9 mouse cellular contexts compared by ENCODE assay signal in the genomic region with DNA sequence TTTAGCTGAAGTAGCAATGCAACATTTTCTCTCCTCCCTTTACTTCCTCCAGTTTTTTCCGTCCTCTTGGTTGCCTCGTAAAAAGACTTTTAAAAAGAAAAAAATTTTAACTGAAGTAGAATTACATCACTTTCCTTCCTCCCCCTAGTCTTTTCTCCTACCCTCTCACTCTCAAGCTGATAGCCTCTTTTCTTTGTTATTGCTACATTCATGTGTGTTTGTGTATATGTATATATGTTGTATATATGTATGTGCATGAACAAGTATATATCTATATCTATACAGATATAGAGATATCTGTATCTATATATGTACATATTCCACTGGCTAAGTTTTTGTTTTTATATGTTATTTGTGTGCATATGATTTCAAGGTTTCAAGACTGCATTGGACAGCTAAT. TPM values are rescaled to one million over a fixed set of nuclear protein-coding genes. Genes with fewer than 3 reads are reported as not detected.
DNase-seq lines count a peak whose midpoint lies in the region; ATAC-seq and TF ChIP-seq lines count a peak whose summit lies in the region.
"Had no signal": no experiment of that assay in that cellular context is flagged by ENCODE, and none has a peak within 500 bp of the region (broad histone marks: within the 10 kb centered on the region; RNA-seq: fewer than 3 reads in every experiment).

No protein-coding gene starts in this region.

- peaks cover 8% of the 10 kb centered on the region; the same call in 1 of the 2 replicates for H3K4me1 ChIP-seq in heart, embryonic 11.5 days (ENCODE audit: control insufficient read depth, insufficient read depth, low read length)
- H3K4me1 ChIP-seq in ES-Bruce4 (ENCODE audit: control insufficient read depth, insufficient read depth, low read length): no peaks in the 10 kb centered on the region

- peak overlapping the region; percentile 86 for H3K4me3 ChIP-seq in heart, embryonic 11.5 days (ENCODE audit: low read depth, low read length)
- H3K4me3 ChIP-seq in ES-Bruce4 (ENCODE audit: low read depth, low read length): no peak overlapping the region
- H3K4me3 ChIP-seq in macrophage (ENCODE audit: inconsistent target): peak overlapping the region; percentile 62

- 0% methylated on average over 2 of the region's 2 CpGs for WGBS in heart, embryonic 11.5 days (ENCODE audit: insufficient replicate concordance)
- WGBS in macrophage (ENCODE audit: missing documents): 3% methylated on average over 2 of the region's 2 CpGs

- no peak for ATAC-seq in heart, embryonic 11.5 days (replicated peaks; ENCODE audit: insufficient number of reproducible peaks, low FRiP score, low TSS enrichment)
- 0 out of 2 replicates have a peak, but pooled peaks have one; percentile 14 for ATAC-seq in granulocyte monocyte progenitor cell, adult 5-6 weeks (replicated peaks; ENCODE audit: poor library complexity, severe bottlenecking)

- H3K79me2 ChIP-seq in macrophage (ENCODE audit: inconsistent target): peaks cover 38% of the 10 kb centered on the region

- H3K9ac ChIP-seq in heart, embryonic 11.5 days (ENCODE audit: low read depth, low read length): peak overlapping the region; percentile 95
- peak overlapping the region; percentile 88 for H3K9ac ChIP-seq in ES-Bruce4 (ENCODE audit: low read depth, poor library complexity, severe bottlenecking)

- no peak for TF ChIP-seq POLR2A in ES-Bruce4 (IDR thresholded peaks at IDR 0.05; ENCODE audit: insufficient read depth, low read length)

- peak overlapping the region; percentile 71 for H3K4me2 ChIP-seq in heart, embryonic 11.5 days

- no peak for TF ChIP-seq EP300 in ES-Bruce4 (IDR thresholded peaks at IDR 0.05; ENCODE audit: insufficient read depth, low read depth, low read length)

- H3K9me3 ChIP-seq in heart, embryonic 11.5 days (replicated peaks; ENCODE audit: control insufficient read depth, low read length): no peaks in the 10 kb centered on the region
- H3K9me3 ChIP-seq in ES-Bruce4 (replicated peaks; ENCODE audit: control insufficient read depth, insufficient read depth, low read length, poor library complexity, severe bottlenecking): no peaks in the 10 kb centered on the region

- H3K36me3 ChIP-seq in heart, embryonic 11.5 days (ENCODE audit: control insufficient read depth, insufficient read depth, low read length): no peaks in the 10 kb centered on the region
- H3K36me3 ChIP-seq in ES-Bruce4 (ENCODE audit: control insufficient read depth, insufficient read depth, low read length, poor library complexity, severe bottlenecking) (peaks cover 5% of the 10 kb centered on the region; the same call in 1 of the 2 replicates), macrophage (ENCODE audit: inconsistent target) (0 out of 2 replicates have a peak, but pooled peaks cover 11% of the 10 kb centered on the region)

- DNase-seq in heart, postnatal 14 days: no peak
- no peak for DNase-seq in layer of hippocampus, adult 9-10 months (ENCODE audit: low spot score)
- no peak for DNase-seq in urinary bladder, adult 2 months (ENCODE audit: low spot score)
- DNase-seq in retina, postnatal 1 day: no peak

- TF ChIP-seq CTCF in ES-Bruce4 (IDR thresholded peaks at IDR 0.05; ENCODE audit: low read depth, low read length): no peak

- H3K27ac ChIP-seq in heart, embryonic 11.5 days (ENCODE audit: low read depth, low read length): peak overlapping the region; percentile 89; the same call in 1 of the 2 replicates
- H3K27ac ChIP-seq in ES-Bruce4 (ENCODE audit: insufficient read depth, low read length) (no peak overlapping the region), macrophage (peak overlapping the region; percentile 31)

- no peaks in the 10 kb centered on the region for H3K27me3 ChIP-seq in heart, embryonic 11.5 days (ENCODE audit: control insufficient read depth, insufficient read depth, low read length)
- no peaks in the 10 kb centered on the region for H3K27me3 ChIP-seq in ES-Bruce4 (ENCODE audit: control insufficient read depth, insufficient read depth, low read length, poor library complexity, severe bottlenecking)

- intact Hi-C loops in heart, postnatal 14 days (cut with DNase I): loop anchor here (2.0 to 10.0 kb wide), 5 partner anchors 40 to 622 kb away; a partner anchor contains a TSS

RNA-seq across cellular contexts. Expression of a gene that starts 0.3 kb away (rescaled TPM):
- 69.5 and 71.3 TPM in 2 replicates for polyA plus RNA-seq in heart, embryonic 11.5 days (2014; fragmentation: Nextera tagmentation; extraction: Ambion mirVana)
- total RNA-seq in heart, postnatal 14 days (2021): 10 to 100 TPM; 34.3 to 38.2 TPM
- 38.5 and 40.1 TPM in 2 replicates for polyA plus RNA-seq in ES-Bruce4 (2011; ENCODE audit: insufficient read depth, insufficient read length, low read depth, missing spikeins)
- 41.4 and 46.5 TPM in 2 replicates for total RNA-seq in granulocyte monocyte progenitor cell, adult 5-6 weeks (2014; fragmentation: Nextera tagmentation)
- 29.1 and 33.0 TPM in 2 replicates for total RNA-seq in granulocyte monocyte progenitor cell, adult 5-6 weeks (2017)
- 100 to 1,000 TPM in 22 of 26 experiments, 10 to 100 TPM in 4; 65.5 to 224 (median 143) TPM for total RNA-seq in macrophage (2018; cell fraction: chromatin; rRNA removed)
- 10 to 100 TPM in 20 of 26 experiments, 1 to 10 TPM in 6; 4.8 to 29.1 (median 17.3) TPM for total RNA-seq in macrophage (2018; cell fraction: cytosol; rRNA removed)
- 100 to 1,000 TPM in 9 of 26 experiments, 10 to 100 TPM in 17; 50.8 to 186 (median 88.5) TPM for total RNA-seq in macrophage (2018; cell fraction: nucleus; rRNA removed)
- 19.2 to 36.6 TPM (median 20.7 TPM) in 3 replicates for polyA plus RNA-seq in macrophage (2018)
- 56.6 and 76.3 TPM in 2 replicates for polyA plus RNA-seq in urinary bladder, adult 2 months (2012; rRNA removed)

RNA-seq across cellular contexts. Expression of a gene that starts 38.0 kb away (rescaled TPM):
- polyA plus RNA-seq in heart, embryonic 11.5 days (2014; fragmentation: Nextera tagmentation; extraction: Ambion mirVana): 2.3 and 3.6 TPM in 2 replicates
- total RNA-seq in heart, postnatal 14 days (2021): under 1 TPM; 0.32 to 0.60 TPM
- 3.4 and 3.6 TPM in 2 replicates for polyA plus RNA-seq in ES-Bruce4 (2011; ENCODE audit: insufficient read depth, insufficient read length, low read depth, missing spikeins)
- total RNA-seq in granulocyte monocyte progenitor cell, adult 5-6 weeks (2014; fragmentation: Nextera tagmentation): 0.71 and 3.2 TPM in 2 replicates
- total RNA-seq in granulocyte monocyte progenitor cell, adult 5-6 weeks (2017): 0.93 and 2.0 TPM in 2 replicates
- total RNA-seq in macrophage (2018; cell fraction: chromatin; rRNA removed): under 1 TPM in 12 of 26 experiments, not detected in 14; 0.23 to 0.61 (median 0.36) TPM
- under 1 TPM in 16 of 26 experiments, not detected in 10; 0.03 to 0.10 (median 0.06) TPM for total RNA-seq in macrophage (2018; cell fraction: cytosol; rRNA removed)
- under 1 TPM in 7 of 26 experiments, not detected in 19; 0.17 to 0.54 (median 0.26) TPM for total RNA-seq in macrophage (2018; cell fraction: nucleus; rRNA removed)
- not detected in 3 replicates for polyA plus RNA-seq in macrophage (2018)
- polyA plus RNA-seq in urinary bladder, adult 2 months (2012; rRNA removed): 2.2 and 2.5 TPM in 2 replicates

RNA-seq across cellular contexts. Expression of a gene that starts 40.2 kb away (rescaled TPM):
- polyA plus RNA-seq in heart, embryonic 11.5 days (2014; fragmentation: Nextera tagmentation; extraction: Ambion mirVana): 9.3 and 9.9 TPM in 2 replicates
- total RNA-seq in heart, postnatal 14 days (2021): 1 to 10 TPM; 4.6 to 4.9 TPM
- polyA plus RNA-seq in ES-Bruce4 (2011; ENCODE audit: insufficient read depth, insufficient read length, low read depth, missing spikeins) (15.6 and 17.9 TPM in 2 replicates), macrophage (2018) (3.2 to 5.9 TPM (median 4.1 TPM) in 3 replicates)
- total RNA-seq in granulocyte monocyte progenitor cell, adult 5-6 weeks (2014; fragmentation: Nextera tagmentation): 8.4 and 8.6 TPM in 2 replicates
- 11.1 and 20.0 TPM in 2 replicates for total RNA-seq in granulocyte monocyte progenitor cell, adult 5-6 weeks (2017)
- 10 to 100 TPM in 2 of 26 experiments, 1 to 10 TPM in 23, under 1 TPM in 1; 0.87 to 16.1 (median 5.3) TPM for total RNA-seq in macrophage (2018; cell fraction: chromatin; rRNA removed)
- 1 to 10 TPM in 24 of 26 experiments, under 1 TPM in 2; 0.75 to 4.8 (median 2.8) TPM for total RNA-seq in macrophage (2018; cell fraction: cytosol; rRNA removed)
- 10 to 100 TPM in 1 of 26 experiments, 1 to 10 TPM in 25; 1.4 to 11.8 (median 3.9) TPM for total RNA-seq in macrophage (2018; cell fraction: nucleus; rRNA removed)
- 7.9 and 8.0 TPM in 2 replicates for polyA plus RNA-seq in urinary bladder, adult 2 months (2012; rRNA removed)

RNA-seq across cellular contexts. Expression of a gene that starts 50.7 kb away (rescaled TPM):
- 20.3 and 26.7 TPM in 2 replicates for polyA plus RNA-seq in heart, embryonic 11.5 days (2014; fragmentation: Nextera tagmentation; extraction: Ambion mirVana)
- 10 to 100 TPM; 21.7 to 24.1 TPM for total RNA-seq in heart, postnatal 14 days (2021)
- polyA plus RNA-seq in ES-Bruce4 (2011; ENCODE audit: insufficient read depth, insufficient read length, low read depth, missing spikeins): 39.0 and 42.6 TPM in 2 replicates
- total RNA-seq in granulocyte monocyte progenitor cell, adult 5-6 weeks (2014; fragmentation: Nextera tagmentation): 19.5 and 21.5 TPM in 2 replicates
- 18.7 and 22.5 TPM in 2 replicates for total RNA-seq in granulocyte monocyte progenitor cell, adult 5-6 weeks (2017)
- total RNA-seq in macrophage (2018; cell fraction: chromatin; rRNA removed): 100 to 1,000 TPM in 5 of 26 experiments, 10 to 100 TPM in 21; 37.5 to 154 (median 70.6) TPM
- 10 to 100 TPM in 21 of 26 experiments, 1 to 10 TPM in 5; 4.8 to 26.9 (median 14.4) TPM for total RNA-seq in macrophage (2018; cell fraction: cytosol; rRNA removed)
- total RNA-seq in macrophage (2018; cell fraction: nucleus; rRNA removed): 100 to 1,000 TPM in 2 of 26 experiments, 10 to 100 TPM in 24; 21.2 to 132 (median 43.2) TPM
- 11.1 to 21.4 TPM (median 17.0 TPM) in 3 replicates for polyA plus RNA-seq in macrophage (2018)
- 69.8 and 74.6 TPM in 2 replicates for polyA plus RNA-seq in urinary bladder, adult 2 months (2012; rRNA removed)

RNA-seq across cellular contexts. Expression of a gene that starts 56.1 kb away (rescaled TPM):
- not detected in 2 replicates for polyA plus RNA-seq in heart, embryonic 11.5 days (2014; fragmentation: Nextera tagmentation; extraction: Ambion mirVana)
- not detected for total RNA-seq in heart, postnatal 14 days (2021)
- polyA plus RNA-seq in ES-Bruce4 (2011; ENCODE audit: insufficient read depth, insufficient read length, low read depth, missing spikeins) (not detected in 2 replicates), macrophage (2018) (not detected in 3 replicates)
- total RNA-seq in granulocyte monocyte progenitor cell, adult 5-6 weeks (2014; fragmentation: Nextera tagmentation): not detected in 2 replicates
- total RNA-seq in granulocyte monocyte progenitor cell, adult 5-6 weeks (2017): not detected in 2 replicates
- not detected for total RNA-seq in macrophage (2018; cell fraction: chromatin; rRNA removed)
- not detected for total RNA-seq in macrophage (2018; cell fraction: cytosol; rRNA removed)
- total RNA-seq in macrophage (2018; cell fraction: nucleus; rRNA removed): not detected
- not detected in 2 replicates for polyA plus RNA-seq in urinary bladder, adult 2 months (2012; rRNA removed)
- total RNA-seq: neutrophil, adult 5-6 weeks had no signal
